Mouse (Mus musculus) G1E (cell line): ENCODE data around the gene Chmp2a.

Source experiments
- CTCF ChIP-seq: IDR thresholded peaks from 2 replicates; pipeline ENCODE4 v1.5.1; 2012; ENCODE audit warnings: low read depth, low read length, inconsistent platforms, mixed read lengths
- GATA1 ChIP-seq: IDR thresholded peaks from 2 replicates; pipeline ENCODE4 v1.6.1; 2012; ENCODE audit warnings: borderline replicate concordance, low read length, inconsistent platforms, mixed read lengths

DNA sequence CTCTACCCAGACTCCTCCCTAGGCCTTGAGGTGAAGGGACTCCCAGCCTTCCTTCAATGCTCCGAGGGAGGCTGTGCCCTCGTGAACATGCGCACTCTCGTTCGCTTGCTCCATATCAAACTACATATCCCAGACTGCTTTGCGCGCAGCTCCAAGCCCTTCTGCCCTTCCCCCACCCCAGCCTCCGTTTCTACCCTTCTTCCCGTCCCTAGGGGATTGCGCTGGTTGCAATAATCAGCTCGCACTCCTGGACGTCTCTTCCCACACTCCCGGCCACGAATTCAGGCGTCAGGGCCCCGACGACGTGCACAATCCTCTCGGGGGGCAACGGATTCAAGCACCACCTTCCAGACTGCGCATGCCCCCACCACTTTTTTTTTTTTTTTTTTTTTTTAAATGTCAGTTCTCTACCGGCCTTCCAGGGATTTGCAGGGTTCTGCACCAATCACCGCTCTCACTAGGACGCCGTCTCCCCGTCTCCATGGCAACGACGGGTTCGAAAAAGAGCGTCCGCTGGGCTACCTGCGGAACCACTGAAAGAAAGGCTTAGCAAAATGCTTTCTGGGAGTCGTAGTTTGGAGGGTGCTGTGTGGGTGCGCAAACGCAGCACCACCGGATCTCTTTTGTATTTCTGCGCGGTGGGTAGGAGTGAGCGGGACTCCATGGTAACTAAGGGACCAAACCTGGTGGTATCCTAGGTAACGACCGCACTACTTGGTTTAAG is 19.8 kb upstream of the Chmp2a start, which contains the start of gene Mzf1:
- TF ChIP-seq GATA1 (no peak), CTCF (no peak)
